Mouse (Mus musculus) thymus, postnatal 36 days (tissue): ENCODE measurements around the gene Ddo.

Source experiments
- DNase-seq, 2 experiments: peaks; one replicate each; pipeline ENCODE4 v3.0.0; 2022; ENCODE audit warnings: mixed read lengths in 2 of 2

Ddo gene

DNA sequence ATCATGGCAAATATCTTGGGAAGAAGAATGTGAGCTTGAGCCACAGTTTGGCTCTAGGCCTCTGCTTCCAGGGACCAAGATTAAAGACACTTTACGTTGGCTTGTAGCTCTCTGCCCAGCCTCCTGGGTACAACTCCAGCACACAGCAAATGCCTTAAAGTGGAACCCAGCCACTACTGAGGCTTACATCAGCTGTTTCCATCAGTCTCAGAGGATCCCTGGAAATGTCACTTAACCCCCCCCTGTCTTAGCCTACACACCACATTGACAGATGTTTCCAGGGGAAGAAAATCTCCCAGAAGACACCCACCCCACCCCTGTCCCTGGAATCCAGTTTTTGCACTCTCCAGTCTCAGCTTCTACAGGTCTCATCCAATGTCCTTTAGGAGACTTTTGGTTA lies 37.1 kb downstream of the Ddo start:
- DNase-seq = no peak

- no peak for DNase-seq
Observed at GRCm38 (mm10) chr10:40668640-40669039, 38.8 kb downstream of the Ddo start.

DNA sequence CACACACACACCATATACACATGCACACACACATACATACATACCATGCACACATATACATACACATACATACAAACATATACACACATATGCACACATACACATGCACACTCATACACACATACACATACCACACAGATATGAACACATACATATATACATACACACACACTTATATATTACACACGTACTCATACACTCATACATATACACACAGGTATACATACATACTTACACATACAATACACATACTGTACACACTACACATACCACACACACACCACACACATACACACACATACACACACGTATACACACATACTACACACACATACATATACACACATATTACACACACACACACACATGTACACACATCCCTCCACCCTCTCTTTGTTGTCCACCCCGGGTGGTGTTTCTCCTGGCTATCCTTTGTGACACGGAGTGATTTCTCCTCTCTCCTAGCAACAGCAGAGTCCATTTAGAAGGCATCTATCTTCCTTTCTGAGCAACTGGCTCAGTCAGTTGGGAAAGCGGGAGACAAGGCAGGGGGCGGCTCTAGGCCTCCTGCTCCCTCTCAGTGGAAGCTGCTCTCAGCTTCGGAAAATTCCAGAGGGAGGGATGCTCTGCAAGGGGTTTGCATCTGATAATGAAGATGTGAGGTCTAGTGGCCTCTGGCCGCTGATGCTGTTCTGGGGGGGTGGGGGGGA lies 42.9 kb downstream of the Ddo start:
- no peak for DNase-seq

DNA sequence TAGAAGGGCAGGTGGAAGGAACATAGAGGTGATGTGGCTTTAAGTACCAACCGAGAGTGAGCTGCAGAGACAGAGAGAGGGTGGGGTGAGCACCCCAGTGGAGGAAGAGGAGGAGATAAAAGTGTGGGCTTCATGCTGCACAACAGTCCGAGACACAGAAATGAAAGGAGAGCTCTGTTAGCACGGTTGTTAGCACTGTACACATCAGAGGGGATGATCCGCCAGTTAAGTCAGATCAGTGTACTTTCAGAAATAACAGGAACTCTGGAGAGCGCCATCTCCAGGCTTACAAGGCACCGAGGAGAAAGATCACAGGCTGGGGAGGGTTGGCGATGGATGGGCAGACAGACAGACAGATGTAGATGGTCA lies 43.5 kb downstream of the Ddo start:
- no peak for DNase-seq

DNA sequence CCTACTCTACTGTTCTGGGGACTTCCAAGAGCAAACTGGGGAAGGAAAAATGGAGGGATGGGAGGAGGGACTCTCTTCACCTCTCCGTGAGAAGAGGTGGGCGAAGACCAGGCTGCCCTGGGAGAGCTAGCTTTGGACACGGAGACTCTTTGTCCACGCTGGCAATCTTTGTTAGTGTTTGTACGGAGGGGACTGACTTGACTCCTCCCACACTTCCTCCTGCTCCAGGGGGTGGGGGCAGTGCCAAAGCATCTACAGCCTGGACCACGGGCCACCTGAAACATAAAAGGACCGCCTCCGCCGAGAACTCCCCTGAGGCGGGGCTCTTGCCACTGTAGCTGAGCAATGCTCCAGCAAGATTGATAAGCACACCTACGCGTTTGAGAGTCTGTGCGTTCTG lies 44.3 kb downstream of the Ddo start:
- no peak for DNase-seq

GRCm38 (mm10) chr10:40675921-40676320 lies 46.1 kb downstream of the Ddo start:
- DNase-seq = no peak

DNA sequence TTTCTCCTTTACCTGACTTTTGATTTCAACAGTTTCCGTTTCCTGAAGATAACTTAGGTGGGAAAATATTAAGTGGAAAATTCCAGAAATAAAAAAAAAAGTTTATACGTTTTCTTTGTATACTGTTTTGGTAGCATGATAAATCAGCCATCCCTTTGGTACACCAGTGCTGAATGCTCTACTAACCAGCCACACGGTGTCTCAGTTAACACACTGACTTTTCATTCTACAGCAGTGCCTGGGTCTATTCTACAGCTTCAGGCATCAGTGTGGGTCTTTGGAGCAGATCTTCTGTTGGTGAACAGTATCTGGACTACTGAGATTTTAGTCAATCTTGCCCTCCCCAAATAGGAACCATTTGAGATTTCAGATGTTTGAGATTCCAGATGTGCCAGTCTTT lies 48.7 kb downstream of the Ddo start:
- DNase-seq = no peak

- DNase-seq = no peak
Observed at GRCm38 (mm10) chr10:40682470-40682869, 52.7 kb downstream of the Ddo start.

GRCm38 (mm10) chr10:40683092-40683867 lies 53.5 kb downstream of the Ddo start, which contains the start of gene Mettl24:
Gene Mettl24, plus strand, starts transcription at chr10:40683282.
- peak; percentile 4 to 5 for DNase-seq

- no peak for DNase-seq
Observed at GRCm38 (mm10) chr10:40683868-40684253, 54.0 kb downstream of the Ddo start.

GRCm38 (mm10) chr10:40684326-40684725 lies 54.5 kb downstream of the Ddo start:
- no peak for DNase-seq

GRCm38 (mm10) chr10:40685641-40686040 lies 55.8 kb downstream of the Ddo start:
- no peak for DNase-seq

GRCm38 (mm10) chr10:40686976-40687375 lies 57.2 kb downstream of the Ddo start:
- DNase-seq = no peak

GRCm38 (mm10) chr10:40687407-40687806 lies 57.6 kb downstream of the Ddo start:
- DNase-seq = no peak

DNA sequence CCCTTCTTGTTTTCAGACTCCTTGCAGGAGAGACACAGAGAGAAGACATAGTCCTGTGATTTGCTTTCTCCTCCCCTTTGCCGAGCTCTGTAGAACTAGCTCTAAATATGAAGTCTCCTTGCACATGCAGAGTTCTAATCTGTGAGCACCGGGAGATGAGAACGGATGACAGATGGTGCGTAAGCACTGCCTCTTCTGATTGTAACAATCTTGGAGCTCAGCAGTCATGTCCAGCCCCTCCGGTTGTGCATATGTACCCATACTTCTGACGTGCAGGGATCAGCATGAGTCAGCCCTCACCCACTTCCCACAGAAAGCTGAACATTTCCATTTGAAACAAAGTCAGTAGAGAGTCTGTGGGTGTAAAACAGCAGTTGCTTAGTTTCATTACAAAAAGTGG lies 58.5 kb downstream of the Ddo start:
- DNase-seq = no peak

- DNase-seq = no peak
Observed at GRCm38 (mm10) chr10:40688873-40689272, 59.1 kb downstream of the Ddo start.

- no peak for DNase-seq
Observed at GRCm38 (mm10) chr10:40698652-40699051, 68.8 kb downstream of the Ddo start.

- DNase-seq = no peak
Observed at GRCm38 (mm10) chr10:40711127-40711526, 81.3 kb downstream of the Ddo start.

DNA sequence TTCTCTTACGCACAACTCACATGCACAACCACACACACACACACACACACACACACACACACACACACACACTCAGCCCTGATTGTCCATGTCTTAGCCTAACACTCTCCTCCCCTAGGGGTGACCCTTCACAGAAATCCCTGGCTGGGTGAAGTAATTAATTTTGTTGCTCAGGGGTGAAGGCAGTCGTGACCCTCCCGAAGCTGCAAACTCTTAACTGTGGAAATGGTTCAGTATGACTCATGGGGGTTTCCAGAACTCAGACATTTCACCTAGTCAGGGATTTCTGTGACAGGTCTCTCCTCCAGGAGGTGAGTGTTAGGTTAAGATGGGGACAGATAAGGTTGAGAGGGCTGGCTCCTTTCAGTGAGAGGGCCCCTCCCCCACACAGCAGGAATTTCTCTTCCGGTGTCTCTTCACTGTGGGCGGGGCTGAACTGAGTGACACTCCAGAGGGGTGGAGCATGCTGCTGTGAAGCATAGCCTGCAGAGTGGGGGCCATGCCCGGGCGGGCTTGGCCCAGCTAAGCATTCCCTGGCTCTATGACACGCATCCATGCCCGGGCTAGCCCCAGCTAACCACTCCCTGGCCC lies 83.3 kb downstream of the Ddo start:
- peak in 1 of 2 experiments; percentile 20 for DNase-seq

DNA sequence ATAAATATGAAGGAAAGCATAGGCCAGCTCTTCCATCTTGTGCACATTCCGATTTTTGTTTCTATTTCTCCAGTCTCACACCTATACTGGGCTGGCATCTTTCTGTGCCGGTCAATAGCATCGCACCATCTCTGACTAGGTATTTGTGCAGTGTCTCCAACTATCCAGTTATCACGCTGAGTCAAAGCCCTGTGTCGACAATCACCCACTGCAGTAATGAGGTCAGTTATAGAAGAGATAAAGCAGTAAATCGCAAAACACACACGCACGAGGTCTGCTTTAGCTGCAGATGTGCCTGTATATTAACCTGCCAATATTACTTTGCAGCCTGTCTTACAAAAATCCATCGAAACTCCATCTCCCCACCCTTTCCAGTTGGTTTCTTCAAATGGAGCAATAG lies 84.0 kb downstream of the Ddo start:
- DNase-seq = no peak

DNA sequence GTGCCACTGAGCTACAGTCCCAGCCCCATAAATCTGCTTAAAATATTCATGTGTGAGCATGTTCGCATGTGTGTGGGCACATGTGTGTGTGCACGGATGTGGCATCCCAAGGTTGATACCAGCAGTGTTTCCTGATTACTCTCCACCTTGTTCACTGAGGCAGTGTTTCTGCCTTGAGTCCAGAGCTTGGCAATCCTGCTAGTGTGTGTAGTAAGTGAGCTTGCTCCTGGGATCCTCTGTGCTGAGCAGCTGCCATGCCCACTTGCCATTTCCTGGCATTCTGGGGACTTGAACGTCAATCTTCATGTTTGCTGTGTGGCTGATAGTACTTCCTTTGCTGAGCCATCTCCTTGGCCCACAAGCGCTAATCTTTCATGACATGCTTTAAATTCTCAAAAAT lies 85.3 kb downstream of the Ddo start:
- DNase-seq = no peak

DNA sequence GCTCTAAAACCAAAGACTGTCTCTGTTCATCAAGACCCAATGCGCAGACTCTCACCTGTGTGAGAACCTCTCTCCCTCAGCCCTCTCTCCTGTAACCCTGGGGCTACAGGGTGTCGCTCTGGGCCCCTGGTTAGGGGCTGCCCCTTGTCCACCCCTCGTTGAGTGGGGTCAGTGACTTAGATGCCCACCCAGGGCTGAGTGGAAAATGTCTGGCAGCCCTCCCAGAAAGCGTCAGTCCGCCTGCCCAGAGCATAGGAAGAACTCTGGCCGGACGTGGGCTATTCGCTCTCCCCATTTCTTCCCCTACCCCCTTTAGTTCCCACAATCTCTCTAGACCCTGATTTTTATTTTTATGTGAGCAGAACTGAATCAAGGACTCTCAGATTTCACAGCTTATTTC lies 86.5 kb downstream of the Ddo start:
- no peak for DNase-seq

- no peak for DNase-seq
Observed at GRCm38 (mm10) chr10:40716713-40717112, 86.9 kb downstream of the Ddo start.

DNA sequence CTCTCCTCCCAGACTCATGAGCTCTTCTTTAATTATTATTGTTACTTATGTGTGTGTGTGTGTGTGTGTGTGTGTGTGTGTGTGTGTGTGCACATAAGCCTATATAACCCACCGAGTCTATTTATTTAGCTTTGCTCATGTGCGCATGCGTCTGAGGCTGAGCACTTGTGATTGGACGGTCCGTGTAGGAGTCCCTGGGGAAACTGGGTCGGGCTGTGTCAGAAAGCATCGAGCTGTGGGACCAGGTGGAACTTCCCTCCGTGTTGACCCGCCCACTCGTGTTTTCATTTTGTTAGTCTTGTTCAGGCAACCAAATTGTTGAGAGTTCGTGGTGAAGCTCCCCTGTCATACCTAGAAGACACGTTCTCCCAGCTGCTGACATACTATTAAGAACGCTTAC lies 88.6 kb downstream of the Ddo start:
- no peak for DNase-seq
